Mouse (Mus musculus) myocyte (in vitro differentiated cells): Measurements from ENCODE around the gene Cdca3.

ENCODE experiments used
- CEBPB ChIP-seq: IDR thresholded peaks from 2 replicates; pipeline ENCODE4 v1.6.1; 2011; ENCODE audit warnings: mild to moderate bottlenecking, moderate library complexity; ENCODE audit not compliant: poor library complexity, insufficient read depth, severe bottlenecking
- E2F4 ChIP-seq: IDR thresholded peaks from one replicate; pipeline ENCODE4 v1.6.1; 2011; ENCODE audit warnings: mild to moderate bottlenecking, control low read depth, moderate library complexity; ENCODE audit not compliant: insufficient read depth
- MAX ChIP-seq: IDR thresholded peaks from one replicate; pipeline ENCODE4 v1.6.1; 2011; ENCODE audit warnings: low read depth, mild to moderate bottlenecking, control low read depth
- MYOD1 ChIP-seq, 3 experiments: IDR thresholded peaks; one replicate each; pipeline ENCODE4 v1.6.1; 2011; ENCODE audit warnings: control low read depth in 2 of 3, low read depth in 2 of 3, mild to moderate bottlenecking in 2 of 3, moderate library complexity in 1 of 3; ENCODE audit not compliant: insufficient read length in 2 of 3, control insufficient read depth in 1 of 3
- POLR2A ChIP-seq: IDR thresholded peaks from one replicate; pipeline ENCODE4 v1.6.1; 2011; ENCODE audit warnings: low read depth, mild to moderate bottlenecking, control low read depth, moderate library complexity; ENCODE audit not compliant: insufficient read length
- POLR2AphosphoS2 ChIP-seq: IDR thresholded peaks from one replicate; pipeline ENCODE4 v1.6.1; 2011; ENCODE audit warnings: low read depth, control low read depth; ENCODE audit not compliant: insufficient read length
- TCF12 ChIP-seq: IDR thresholded peaks from one replicate; pipeline ENCODE4 v1.6.1; 2011; ENCODE audit warnings: mild to moderate bottlenecking, control low read depth; ENCODE audit not compliant: poor library complexity, insufficient read depth, severe bottlenecking
- USF1 ChIP-seq: IDR thresholded peaks from one replicate; pipeline ENCODE4 v1.6.1; 2011; ENCODE audit warnings: low read depth, mild to moderate bottlenecking, control low read depth, moderate library complexity

DNA sequence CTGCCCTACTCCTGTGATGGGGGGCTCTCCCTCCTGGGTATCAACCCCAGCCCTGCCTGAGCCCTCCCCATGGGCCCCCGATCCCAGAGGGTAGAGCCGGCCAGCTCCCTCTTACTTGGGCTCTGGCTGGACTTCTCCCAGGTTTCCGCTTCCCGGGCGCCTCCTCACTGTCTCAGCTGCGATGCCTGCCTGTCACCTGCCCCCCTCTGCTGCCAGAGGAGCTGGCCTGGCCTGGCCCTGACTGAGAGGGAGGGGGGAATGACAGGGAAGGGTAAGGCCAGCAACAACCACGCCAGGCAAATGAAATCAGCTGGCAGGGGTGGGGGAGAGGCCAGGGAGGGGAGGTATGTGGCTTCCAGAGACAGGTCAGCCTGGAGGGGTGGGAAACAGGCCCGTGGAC, 10.5 kb downstream of the Cdca3 start:
- TF ChIP-seq TCF12, result no peak
- no peak for TF ChIP-seq USF1
- no peak for TF ChIP-seq E2F4
- TF ChIP-seq MYOD1 (IDR thresholded peaks at IDR 0.05; ENCODE audit: control insufficient read depth in 1 of 3, insufficient read length in 2 of 3, low read depth in 2 of 3), result no peak
- no peak for TF ChIP-seq POLR2A
- TF ChIP-seq POLR2AphosphoS2, result no peak
- TF ChIP-seq MAX, result no peak
- TF ChIP-seq CEBPB, result no peak
